Mouse (Mus musculus): ENCODE data around the gene Plppr1. TPM values are rescaled to one million over a fixed set of nuclear protein-coding genes. Genes with fewer than 3 reads are reported as not detected.

The Plppr1 gene
- total and polyA plus RNA-seq, 3 experiments, result not detected

- Histone ChIP-seq H3K4me3 (replicated peaks in 1 of 3; ENCODE audit: low read depth in 2 of 3, low read length in 2 of 3, poor library complexity in 1 of 3) (no peak overlapping the region), H3K4me2 (ENCODE audit: insufficient read depth, low read depth, poor library complexity, severe bottlenecking) (no peak overlapping the region), H3K9me3 (replicated peaks; ENCODE audit: low read length) (no peaks in the 10 kb centered on the region), H3K4me1 (ENCODE audit: control insufficient read depth in 1 of 2, insufficient read depth in 2 of 2) (no peaks in the 10 kb centered on the region), H3K27ac (ENCODE audit: insufficient read depth, low read depth) (no peak overlapping the region), H3K36me3 (replicated peaks in 1 of 2; ENCODE audit: control insufficient read depth in 1 of 2, insufficient read depth in 1 of 2, low read length in 1 of 2) (no peaks in the 10 kb centered on the region), H3K79me2 (replicated peaks; ENCODE audit: control insufficient read depth, extremely low read depth, insufficient read depth, poor library complexity, severe bottlenecking) (no peaks in the 10 kb centered on the region), H3K9ac (ENCODE audit: insufficient read depth, low read depth) (no peak overlapping the region), H3K27me3 (replicated peaks) (no peaks in the 10 kb centered on the region)
- TF ChIP-seq EP300 (IDR thresholded peaks at IDR 0.05; ENCODE audit: low read length) (no peak), MAZ (IDR thresholded peaks at IDR 0.05; ENCODE audit: low read depth, low read length) (no peak), POLR2AphosphoS2 (IDR thresholded peaks at IDR 0.05; ENCODE audit: low read depth, low read length) (no peak), JUND (conservative IDR thresholded peaks at IDR 0.05; ENCODE audit: low read depth, low read length) (no peak), KAT2A (IDR thresholded peaks at IDR 0.05; ENCODE audit: insufficient replicate concordance, low read length) (no peak), PAX5 (IDR thresholded peaks at IDR 0.05; ENCODE audit: low read length) (no peak)
- dilution Hi-C loops (cut with MboI; ENCODE audit: extremely low pct_ligation_motif_present, extremely low pct_unique_long_range_greater_than_20kb, low sequenced_read_pairs) (no loop called here), in situ Hi-C loops (cut with MboI; ENCODE audit: low pct_ligation_motif_present, low pct_unique_long_range_greater_than_20kb, low sequenced_read_pairs) (no loop called here)
- DNase-seq (ENCODE audit: extremely low read depth), result no peak
Measured at GRCm38 (mm10) chr4:49108371-49108770, 49.3 kb downstream of the Plppr1 start.

GRCm38 (mm10) chr4:49109989-49110388 lies 50.9 kb downstream of the Plppr1 start:
- Histone ChIP-seq H3K9ac (ENCODE audit: insufficient read depth, low read depth) (no peak overlapping the region), H3K27ac (ENCODE audit: insufficient read depth, low read depth) (no peak overlapping the region), H3K4me3 (replicated peaks in 1 of 3; ENCODE audit: low read depth in 2 of 3, low read length in 2 of 3, poor library complexity in 1 of 3) (no peak overlapping the region), H3K27me3 (replicated peaks) (no peaks in the 10 kb centered on the region), H3K36me3 (replicated peaks in 1 of 2; ENCODE audit: control insufficient read depth in 1 of 2, insufficient read depth in 1 of 2, low read length in 1 of 2) (no peaks in the 10 kb centered on the region), H3K4me2 (ENCODE audit: insufficient read depth, low read depth, poor library complexity, severe bottlenecking) (no peak overlapping the region), H3K9me3 (replicated peaks; ENCODE audit: low read length) (no peaks in the 10 kb centered on the region), H3K79me2 (replicated peaks; ENCODE audit: control insufficient read depth, extremely low read depth, insufficient read depth, poor library complexity, severe bottlenecking) (no peaks in the 10 kb centered on the region), H3K4me1 (ENCODE audit: control insufficient read depth in 1 of 2, insufficient read depth in 2 of 2) (no peaks in the 10 kb centered on the region)
- DNase-seq (ENCODE audit: extremely low read depth), result no peak
- dilution Hi-C loops (cut with MboI; ENCODE audit: extremely low pct_ligation_motif_present, extremely low pct_unique_long_range_greater_than_20kb, low sequenced_read_pairs), result no loop called here
- TF ChIP-seq MYC (IDR thresholded peaks at IDR 0.05; ENCODE audit: low read depth, low read length), result no peak
- TF ChIP-seq CHD1 (IDR thresholded peaks at IDR 0.05; ENCODE audit: low read depth, low read length), result no peak
- no peak for TF ChIP-seq TCF12 (IDR thresholded peaks at IDR 0.05; ENCODE audit: low read depth, low read length)
- no peak for TF ChIP-seq ELF1 (IDR thresholded peaks at IDR 0.05; ENCODE audit: low read depth, low read length)
- TF ChIP-seq JUN (IDR thresholded peaks at IDR 0.05; ENCODE audit: insufficient read depth, low read depth, low read length), result no peak
- in situ Hi-C loops (cut with MboI; ENCODE audit: low pct_ligation_motif_present, low pct_unique_long_range_greater_than_20kb, low sequenced_read_pairs), result no loop called here

GRCm38 (mm10) chr4:49118842-49119241 lies 59.8 kb downstream of the Plppr1 start:
- dilution Hi-C loops (cut with MboI; ENCODE audit: extremely low pct_ligation_motif_present, extremely low pct_unique_long_range_greater_than_20kb, low sequenced_read_pairs), result no loop called here
- Histone ChIP-seq H3K27me3 (replicated peaks) (no peaks in the 10 kb centered on the region), H3K4me1 (ENCODE audit: control insufficient read depth in 1 of 2, insufficient read depth in 2 of 2) (no peaks in the 10 kb centered on the region), H3K27ac (ENCODE audit: insufficient read depth, low read depth) (no peak overlapping the region), H3K9ac (ENCODE audit: insufficient read depth, low read depth) (no peak overlapping the region), H3K9me3 (replicated peaks; ENCODE audit: low read length) (no peaks in the 10 kb centered on the region), H3K79me2 (replicated peaks; ENCODE audit: control insufficient read depth, extremely low read depth, insufficient read depth, poor library complexity, severe bottlenecking) (no peaks in the 10 kb centered on the region), H3K4me3 (replicated peaks in 1 of 3; ENCODE audit: low read depth in 2 of 3, low read length in 2 of 3, poor library complexity in 1 of 3) (no peak overlapping the region), H3K4me2 (ENCODE audit: insufficient read depth, low read depth, poor library complexity, severe bottlenecking) (no peak overlapping the region), H3K36me3 (replicated peaks in 1 of 2; ENCODE audit: control insufficient read depth in 1 of 2, insufficient read depth in 1 of 2, low read length in 1 of 2) (no peaks in the 10 kb centered on the region)
- in situ Hi-C loops (cut with MboI; ENCODE audit: low pct_ligation_motif_present, low pct_unique_long_range_greater_than_20kb, low sequenced_read_pairs), result no loop called here
- DNase-seq (ENCODE audit: extremely low read depth), result no peak
- no peak for TF ChIP-seq EP300 (IDR thresholded peaks at IDR 0.05; ENCODE audit: low read length)
- TF ChIP-seq E2F4 (IDR thresholded peaks at IDR 0.05; ENCODE audit: insufficient replicate concordance, low read depth, low read length), result no peak
- no peak for TF ChIP-seq CHD1 (IDR thresholded peaks at IDR 0.05; ENCODE audit: low read depth, low read length)
- no peak for TF ChIP-seq CHD2 (IDR thresholded peaks at IDR 0.05; ENCODE audit: low read length)
- TF ChIP-seq ELF1 (IDR thresholded peaks at IDR 0.05; ENCODE audit: low read depth, low read length), result no peak
- no peak for TF ChIP-seq SIN3A (IDR thresholded peaks at IDR 0.05; ENCODE audit: low read length)
- no peak for TF ChIP-seq PAX5 (IDR thresholded peaks at IDR 0.05; ENCODE audit: low read length)
- TF ChIP-seq MXI1 (IDR thresholded peaks at IDR 0.05; ENCODE audit: low read depth, low read length), result no peak
- TF ChIP-seq JUN (IDR thresholded peaks at IDR 0.05; ENCODE audit: insufficient read depth, low read depth, low read length), result no peak
- TF ChIP-seq POLR2AphosphoS2 (IDR thresholded peaks at IDR 0.05; ENCODE audit: low read depth, low read length), result no peak
- no peak for TF ChIP-seq USF1 (IDR thresholded peaks at IDR 0.05; ENCODE audit: low read depth, low read length)
- TF ChIP-seq SMC3 (IDR thresholded peaks at IDR 0.05; ENCODE audit: low read depth, low read length), result no peak
- no peak for TF ChIP-seq MAX (IDR thresholded peaks at IDR 0.05; ENCODE audit: low read length)
- no peak for TF ChIP-seq GABPA (IDR thresholded peaks at IDR 0.05; ENCODE audit: insufficient replicate concordance, low read depth, low read length)
- no peak for TF ChIP-seq RCOR1 (conservative IDR thresholded peaks at IDR 0.05; ENCODE audit: low read depth, low read length)
- no peak for TF ChIP-seq TBP (conservative IDR thresholded peaks at IDR 0.05; ENCODE audit: low read depth, low read length)
- no peak for TF ChIP-seq USF2 (conservative IDR thresholded peaks at IDR 0.05; ENCODE audit: low read depth, low read length)
- TF ChIP-seq ZKSCAN1 (IDR thresholded peaks at IDR 0.05; ENCODE audit: borderline replicate concordance, low read depth, low read length), result no peak
